Mouse (Mus musculus): ENCODE measurements around the gene Gm20388. TPM values are rescaled to one million over a fixed set of nuclear protein-coding genes. Genes with fewer than 3 reads are reported as not detected.

Gene Gm20388
- polyA plus RNA-seq, 1 experiment = 49.7 TPM

DNA sequence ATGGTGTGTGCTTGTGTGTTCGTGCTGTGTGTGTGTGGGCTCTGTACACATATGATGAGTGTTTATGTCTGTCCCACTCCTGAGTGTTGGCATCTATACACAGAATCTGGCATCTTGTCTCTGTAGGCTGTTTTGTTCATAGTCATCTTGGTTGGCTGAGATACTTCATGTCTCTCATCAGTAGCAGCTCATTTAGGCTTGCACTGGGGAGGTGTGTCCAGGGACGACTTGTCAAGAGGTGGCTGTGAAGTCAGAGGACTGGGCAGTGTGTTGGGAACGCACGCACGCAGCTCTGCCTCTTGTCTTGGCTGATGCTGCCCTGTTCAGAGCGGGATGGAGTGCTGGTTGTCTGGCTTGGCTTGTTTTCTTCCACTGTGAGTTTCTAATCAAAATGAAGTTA is 4359.9 kb downstream of the Gm20388 start:
- Histone ChIP-seq H3K4me1 (ENCODE audit: control insufficient read depth, insufficient read depth, low read length) (peaks cover 38% of the 10 kb centered on the region), H3K27me3 (replicated peaks; ENCODE audit: control insufficient read depth, insufficient read depth, low read length) (no peaks in the 10 kb centered on the region), H3K4me3 (ENCODE audit: insufficient read depth, low read depth, low read length) (no peak overlapping the region), H3K27ac (ENCODE audit: insufficient read depth, low read depth, low read length) (no peak overlapping the region), H3K36me3 (ENCODE audit: control insufficient read depth, insufficient read depth, low read length) (no peaks in the 10 kb centered on the region)
- 77% methylated on average over 6 of the region's 6 CpGs for WGBS
- TF ChIP-seq POLR2A (IDR thresholded peaks at IDR 0.05; ENCODE audit: low read depth, low read length) (no peak), CTCF (conservative IDR thresholded peaks at IDR 0.05; ENCODE audit: insufficient read depth, insufficient read length, low read depth, low read length) (no peak)
- no peak for DNase-seq

DNA sequence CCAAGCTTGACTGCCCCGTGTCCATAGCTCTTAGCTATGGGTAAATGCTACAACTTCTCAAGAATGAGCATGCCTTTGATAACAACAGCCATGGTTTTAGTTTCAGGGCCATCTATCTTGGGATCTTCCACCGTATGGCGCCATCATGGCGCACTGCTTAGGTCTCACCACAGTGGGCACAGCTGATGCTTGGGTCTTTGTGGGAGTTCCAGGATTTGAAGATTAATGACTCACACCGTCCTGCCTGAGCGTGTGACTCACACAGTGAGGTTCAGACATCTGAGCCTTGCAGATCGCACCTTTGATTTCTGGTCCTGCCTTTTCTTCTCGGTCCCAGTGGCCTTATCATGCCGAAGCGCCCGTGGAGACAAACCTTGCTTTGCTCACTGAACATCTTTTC is 4360.3 kb downstream of the Gm20388 start:
- H3K4me3 ChIP-seq (ENCODE audit: insufficient read depth, low read depth, low read length) = no peak overlapping the region
- H3K36me3 ChIP-seq (ENCODE audit: control insufficient read depth, insufficient read depth, low read length) = no peaks in the 10 kb centered on the region
- WGBS = 67% methylated on average over 11 of the region's 11 CpGs
- H3K4me1 ChIP-seq (ENCODE audit: control insufficient read depth, insufficient read depth, low read length) = peaks cover 34% of the 10 kb centered on the region
- H3K27ac ChIP-seq (ENCODE audit: insufficient read depth, low read depth, low read length) = no peak overlapping the region
- DNase-seq = no peak
- TF ChIP-seq POLR2A (IDR thresholded peaks at IDR 0.05; ENCODE audit: low read depth, low read length) (no peak), CTCF (conservative IDR thresholded peaks at IDR 0.05; ENCODE audit: insufficient read depth, insufficient read length, low read depth, low read length) (no peak)
- no peaks in the 10 kb centered on the region for H3K27me3 ChIP-seq (replicated peaks; ENCODE audit: control insufficient read depth, insufficient read depth, low read length)

DNA sequence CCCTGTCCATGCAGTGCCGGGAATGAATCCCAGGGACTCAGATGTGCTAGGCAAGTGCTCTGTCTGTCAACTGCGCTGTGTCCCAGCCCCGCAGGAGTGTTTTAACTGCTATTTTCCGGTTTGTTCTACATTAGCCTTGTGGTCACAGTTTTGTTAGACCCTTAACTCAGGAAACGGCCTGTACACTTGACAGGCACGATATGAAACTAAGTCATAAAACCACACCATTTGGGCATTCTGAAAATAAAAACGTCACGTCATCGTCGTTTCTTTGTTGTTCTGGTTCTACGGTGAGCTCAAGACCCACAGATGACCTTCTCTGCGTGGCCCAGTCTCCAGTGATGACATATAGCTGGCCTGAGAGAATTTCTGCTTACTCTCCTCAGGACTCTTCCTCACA is 4360.9 kb downstream of the Gm20388 start:
- Histone ChIP-seq H3K36me3 (ENCODE audit: control insufficient read depth, insufficient read depth, low read length) (no peaks in the 10 kb centered on the region), H3K27ac (ENCODE audit: insufficient read depth, low read depth, low read length) (no peak overlapping the region), H3K27me3 (replicated peaks; ENCODE audit: control insufficient read depth, insufficient read depth, low read length) (no peaks in the 10 kb centered on the region), H3K4me1 (ENCODE audit: control insufficient read depth, insufficient read depth, low read length) (peaks cover 31% of the 10 kb centered on the region), H3K4me3 (ENCODE audit: insufficient read depth, low read depth, low read length) (no peak overlapping the region)
- WGBS = 58% methylated on average over 12 of the region's 12 CpGs
- no peak for TF ChIP-seq POLR2A (IDR thresholded peaks at IDR 0.05; ENCODE audit: low read depth, low read length)
- TF ChIP-seq CTCF (conservative IDR thresholded peaks at IDR 0.05; ENCODE audit: insufficient read depth, insufficient read length, low read depth, low read length) = no peak
- DNase-seq = no peak

DNA sequence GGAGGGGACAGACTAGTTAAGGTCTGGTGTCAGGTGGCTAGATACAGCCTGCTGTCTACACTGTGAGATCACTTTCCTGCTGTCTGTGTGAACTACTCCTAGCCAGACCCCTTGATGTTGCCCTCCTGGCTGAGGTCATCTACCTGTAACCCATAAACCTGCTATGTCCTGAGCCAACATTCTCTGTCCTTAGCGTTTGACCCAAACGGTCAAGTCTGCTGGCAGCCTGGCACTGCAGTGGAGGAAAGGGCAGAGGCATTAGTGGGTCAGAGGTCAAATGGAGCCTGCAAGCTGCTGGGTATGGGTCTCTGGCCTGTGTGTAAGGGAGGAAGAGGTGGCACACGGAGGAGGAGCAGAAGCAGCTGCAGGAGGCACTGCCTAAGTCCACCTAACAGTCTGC is 4362.2 kb downstream of the Gm20388 start:
- Histone ChIP-seq H3K27ac (ENCODE audit: insufficient read depth, low read depth, low read length) (no peak overlapping the region), H3K4me3 (ENCODE audit: insufficient read depth, low read depth, low read length) (no peak overlapping the region), H3K36me3 (ENCODE audit: control insufficient read depth, insufficient read depth, low read length) (no peaks in the 10 kb centered on the region), H3K27me3 (replicated peaks; ENCODE audit: control insufficient read depth, insufficient read depth, low read length) (no peaks in the 10 kb centered on the region), H3K4me1 (ENCODE audit: control insufficient read depth, insufficient read depth, low read length) (peaks cover 31% of the 10 kb centered on the region)
- DNase-seq = peak; percentile 72
- TF ChIP-seq CTCF (conservative IDR thresholded peaks at IDR 0.05; ENCODE audit: insufficient read depth, insufficient read length, low read depth, low read length) = no peak
- TF ChIP-seq POLR2A (IDR thresholded peaks at IDR 0.05; ENCODE audit: low read depth, low read length) = no peak
- WGBS = 36% methylated on average over 3 of the region's 3 CpGs

DNA sequence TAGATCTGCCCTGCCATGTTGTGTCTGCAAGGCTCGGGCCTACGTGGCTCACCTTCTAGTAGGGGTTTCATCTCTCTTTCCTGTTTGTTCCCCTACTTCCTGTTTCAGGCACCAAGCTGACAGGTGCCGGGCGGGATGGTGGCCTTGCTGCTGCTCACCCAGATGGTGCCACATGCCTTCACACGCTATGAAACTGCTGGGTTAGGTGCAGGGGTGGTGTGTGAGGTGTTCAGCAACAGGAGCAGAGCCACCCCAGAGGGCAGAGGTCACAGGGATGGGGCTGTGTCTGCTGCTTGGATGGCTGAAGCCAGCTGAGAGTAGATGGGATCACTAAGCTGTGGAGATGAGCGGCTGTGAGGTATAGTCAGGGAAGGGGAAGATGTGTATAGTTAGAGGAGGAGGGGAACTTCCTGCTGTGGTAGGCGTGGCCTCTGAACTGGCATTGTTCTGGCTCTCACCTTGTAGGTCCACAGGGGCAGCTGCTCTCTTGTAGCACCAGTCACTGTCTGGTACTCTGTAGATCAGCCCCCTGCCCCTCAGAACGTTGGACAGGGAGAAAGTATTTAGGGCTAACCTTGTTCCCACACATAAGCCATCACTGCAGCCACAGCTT is 4363.1 kb downstream of the Gm20388 start:
- DNase-seq = no peak
- H3K36me3 ChIP-seq (ENCODE audit: control insufficient read depth, insufficient read depth, low read length) = no peaks in the 10 kb centered on the region
- H3K27me3 ChIP-seq (replicated peaks; ENCODE audit: control insufficient read depth, insufficient read depth, low read length) = no peaks in the 10 kb centered on the region
- 79% methylated on average over 8 of the region's 8 CpGs for WGBS
- no peak overlapping the region for H3K27ac ChIP-seq (ENCODE audit: insufficient read depth, low read depth, low read length)
- H3K4me3 ChIP-seq (ENCODE audit: insufficient read depth, low read depth, low read length) = no peak overlapping the region
- no peak for TF ChIP-seq POLR2A (IDR thresholded peaks at IDR 0.05; ENCODE audit: low read depth, low read length)
- TF ChIP-seq CTCF (conservative IDR thresholded peaks at IDR 0.05; ENCODE audit: insufficient read depth, insufficient read length, low read depth, low read length) = no peak
- H3K4me1 ChIP-seq (ENCODE audit: control insufficient read depth, insufficient read depth, low read length) = peaks cover 40% of the 10 kb centered on the region

DNA sequence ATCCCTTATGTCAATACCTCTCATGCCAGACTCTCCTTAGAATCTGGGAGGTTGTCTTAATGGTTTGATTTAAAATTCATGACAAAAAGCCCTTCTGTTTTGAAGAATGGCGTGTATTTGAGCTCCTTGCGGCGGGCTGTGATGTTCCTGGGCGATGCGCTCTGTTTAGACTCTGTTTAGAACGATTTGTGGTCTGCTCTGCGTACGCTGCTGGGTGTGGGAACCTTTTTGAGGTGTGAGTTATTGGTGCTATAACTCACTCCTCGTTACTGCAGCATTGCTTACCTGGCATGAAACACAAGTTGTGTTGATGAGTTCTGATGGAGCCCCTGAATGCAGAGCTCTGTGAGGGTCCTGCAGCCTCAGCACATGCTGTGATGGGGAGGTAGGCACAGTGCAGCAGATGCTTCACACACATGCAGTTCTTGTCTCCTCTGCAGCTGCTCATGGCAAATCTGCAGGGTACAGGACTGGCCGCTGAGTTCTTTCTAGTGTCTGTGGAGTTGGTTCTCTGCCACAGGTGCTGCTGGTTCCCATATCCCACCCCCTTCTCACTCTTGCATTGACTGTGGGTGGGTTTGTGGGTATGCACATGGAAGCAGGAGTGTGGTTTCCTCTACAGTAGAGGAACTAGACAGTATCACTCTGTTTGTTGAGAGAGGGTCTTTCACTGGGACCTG is 4363.9 kb downstream of the Gm20388 start:
- TF ChIP-seq CTCF (conservative IDR thresholded peaks at IDR 0.05; ENCODE audit: insufficient read depth, insufficient read length, low read depth, low read length) (no peak), POLR2A (IDR thresholded peaks at IDR 0.05; ENCODE audit: low read depth, low read length) (no peak)
- no peaks in the 10 kb centered on the region for H3K36me3 ChIP-seq (ENCODE audit: control insufficient read depth, insufficient read depth, low read length)
- 85% methylated on average over 10 of the region's 10 CpGs for WGBS
- peaks cover 47% of the 10 kb centered on the region for H3K4me1 ChIP-seq (ENCODE audit: control insufficient read depth, insufficient read depth, low read length)
- H3K27ac ChIP-seq (ENCODE audit: insufficient read depth, low read depth, low read length) = no peak overlapping the region
- no peak overlapping the region for H3K4me3 ChIP-seq (ENCODE audit: insufficient read depth, low read depth, low read length)
- DNase-seq = no peak
- H3K27me3 ChIP-seq (replicated peaks; ENCODE audit: control insufficient read depth, insufficient read depth, low read length) = no peaks in the 10 kb centered on the region

DNA sequence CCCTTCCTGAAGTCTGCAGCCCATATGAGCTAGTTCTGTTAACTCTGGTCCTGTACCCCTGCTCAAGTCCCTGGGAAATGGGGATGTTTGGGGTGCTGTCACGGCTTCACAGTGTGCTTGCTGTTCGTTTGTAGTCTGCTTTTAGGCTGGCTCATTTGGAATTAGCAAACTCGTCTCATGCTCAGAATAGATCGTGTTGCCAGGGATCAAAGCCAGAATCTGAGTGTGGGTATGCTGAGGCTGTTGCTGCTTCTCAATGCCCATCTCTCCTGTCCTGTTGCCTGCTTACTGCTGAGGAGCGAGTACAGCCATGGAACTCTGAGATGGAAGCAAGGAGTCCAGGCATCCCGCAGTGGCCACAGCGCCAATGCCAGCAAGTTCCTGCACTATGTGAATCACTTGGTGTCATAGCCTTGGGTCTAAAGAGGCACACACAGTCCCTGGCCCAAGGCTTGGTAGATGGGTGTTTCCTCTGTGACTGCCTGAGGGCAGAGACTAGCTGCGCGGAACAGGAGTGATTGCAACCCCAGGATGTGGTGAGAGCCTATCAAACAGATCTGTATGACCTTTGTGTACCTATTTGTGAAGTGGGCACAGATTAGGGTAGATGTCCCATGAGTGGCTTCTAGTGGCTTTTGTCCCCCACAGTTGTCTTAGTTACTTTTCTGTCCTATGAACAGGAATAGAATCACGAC is 4364.9 kb downstream of the Gm20388 start:
- WGBS = 92% methylated on average over 10 of the region's 10 CpGs
- Histone ChIP-seq H3K27me3 (replicated peaks; ENCODE audit: control insufficient read depth, insufficient read depth, low read length) (no peaks in the 10 kb centered on the region), H3K36me3 (ENCODE audit: control insufficient read depth, insufficient read depth, low read length) (no peaks in the 10 kb centered on the region), H3K4me3 (ENCODE audit: insufficient read depth, low read depth, low read length) (no peak overlapping the region), H3K27ac (ENCODE audit: insufficient read depth, low read depth, low read length) (no peak overlapping the region), H3K4me1 (ENCODE audit: control insufficient read depth, insufficient read depth, low read length) (peaks cover 48% of the 10 kb centered on the region)
- TF ChIP-seq CTCF (conservative IDR thresholded peaks at IDR 0.05; ENCODE audit: insufficient read depth, insufficient read length, low read depth, low read length) = no peak
- TF ChIP-seq POLR2A (IDR thresholded peaks at IDR 0.05; ENCODE audit: low read depth, low read length) = no peak
- no peak for DNase-seq

Data from kidney, adult 2 months (tissue).